Mouse (Mus musculus) limb, embryonic 15.5 days (tissue): ENCODE measurements around the gene Ggn. TPM values are rescaled to one million over a fixed set of nuclear protein-coding genes. Genes with fewer than 3 reads are reported as not detected.
"Not testable (repeated sequence)": the region's sequence is repeated elsewhere in the genome, so short reads cannot be mapped to it uniquely, and the experiment has no call there.

Experiments
- ATAC-seq: fragments of 200-750 bp; cut with Nextera tagmentation; 2 replicates; pipeline ENCODE4 v1.8.0; 2017; ENCODE audit warnings: low read depth, moderate TSS enrichment; ENCODE audit not compliant: insufficient number of reproducible peaks, low FRiP score, low TSS enrichment
- H3K27ac ChIP-seq: fragments of 300-500 bp; sonication (generic); 2 replicates; pipeline ENCODE4 v1.5.1; 2015; ENCODE audit warnings: moderate library complexity, mild to moderate bottlenecking, inconsistent platforms
- H3K27me3 ChIP-seq: fragments of 300-500 bp; sonication (generic); 2 replicates; pipeline ENCODE4 v1.6.1; 2015; ENCODE audit warnings: inconsistent platforms
- H3K36me3 ChIP-seq: fragments of 300-500 bp; sonication (generic); 2 replicates; pipeline ENCODE4 v1.6.1; 2015; ENCODE audit warnings: inconsistent platforms
- H3K4me1 ChIP-seq: fragments of 300-500 bp; sonication (generic); 2 replicates; pipeline ENCODE4 v1.6.1; 2015; ENCODE audit warnings: inconsistent platforms
- H3K4me2 ChIP-seq: fragments of 300-500 bp; sonication (generic); 2 replicates; pipeline ENCODE4 v1.6.1; 2015; ENCODE audit warnings: mild to moderate bottlenecking, inconsistent platforms
- H3K4me3 ChIP-seq: fragments of 300-500 bp; sonication (generic); 2 replicates; pipeline ENCODE4 v1.5.1; 2015; ENCODE audit warnings: mild to moderate bottlenecking, inconsistent platforms
- H3K9ac ChIP-seq: fragments of 300-500 bp; sonication (generic); 2 replicates; pipeline ENCODE4 v1.6.1; 2015; ENCODE audit warnings: inconsistent platforms
- H3K9me3 ChIP-seq: fragments of 300-500 bp; sonication (generic); 2 replicates; pipeline ENCODE4 v1.6.1; 2016; ENCODE audit warnings: inconsistent platforms
- WGBS: fragments of 180-500 bp; shearing (Covaris S2); methylation state at CpG from one replicate; pipeline ENCODE4 v1.1.7; 2015; 5-methylcytosine and 5-hydroxymethylcytosine counted together
- polyA plus RNA-seq: library from polyadenylated mRNA; unstranded; fragments of >200 nt; fragmentation: Nextera tagmentation; extraction: Ambion mirVana; gene quantifications from 2 replicates; pipeline ENCODE4 v1.2.1, GENCODE M21; 2015

Ggn gene
- polyA plus RNA-seq: 1.3 TPM in 2 replicates

DNA sequence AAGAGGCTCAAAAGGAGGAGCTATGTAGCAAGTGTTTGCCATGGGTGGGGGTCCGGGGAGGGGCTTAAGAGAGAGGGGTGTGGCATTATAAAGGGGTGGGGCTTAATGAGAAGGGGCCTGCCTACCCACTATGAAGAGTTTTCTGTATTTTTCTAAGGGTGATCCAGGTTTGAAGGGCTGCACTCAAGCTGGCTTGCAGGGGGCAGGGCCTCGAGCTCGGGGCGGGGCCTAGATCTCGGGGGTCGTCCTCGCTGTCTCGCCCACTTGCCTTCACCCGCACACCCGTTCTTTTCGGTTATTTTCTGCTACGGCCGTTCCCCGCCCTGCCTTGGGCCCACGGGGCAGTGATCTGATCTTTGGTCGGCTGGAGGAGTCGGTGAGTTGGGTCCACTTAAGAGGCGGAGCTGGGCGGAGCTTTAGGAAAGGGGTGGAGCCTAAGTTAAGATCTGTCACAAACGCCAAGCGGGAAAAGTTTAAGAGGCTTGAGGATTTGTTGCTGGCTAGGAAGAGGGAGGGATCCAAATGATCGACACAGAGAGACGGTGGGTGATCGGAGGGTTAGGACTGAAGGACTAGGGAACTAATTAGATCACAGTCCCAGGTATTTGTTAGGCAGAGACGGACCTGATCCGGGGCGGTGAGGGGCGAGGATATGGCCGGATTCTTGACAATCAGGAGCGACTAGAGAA, at the start of gene Ggn, which contains the start of gene Spred3:
Gene Ggn (plus strand): TSS at position 145 of the 689 bp plus-strand sequence.
Gene Spred3 (minus strand): TSS at position 346 of the 689 bp plus-strand sequence.
- Histone ChIP-seq H3K27ac (peak within 1 kb of the TSS; percentile 83), H3K4me2 (peak within 1 kb of the TSS; percentile 88), H3K36me3 (peaks cover 27% of the 10 kb centered on the region), H3K4me3 (peak within 1 kb of the TSS; percentile 67), H3K4me1 (peaks cover 48% of the 10 kb centered on the region), H3K9ac (peak within 1 kb of the TSS; percentile 50), H3K9me3 (no peaks in the 10 kb centered on the region), H3K27me3 (peaks cover 43% of the 10 kb centered on the region)
- under 1% methylated on average over 30 of the region's 30 CpGs for WGBS
- peak; percentile 81 for ATAC-seq

DNA sequence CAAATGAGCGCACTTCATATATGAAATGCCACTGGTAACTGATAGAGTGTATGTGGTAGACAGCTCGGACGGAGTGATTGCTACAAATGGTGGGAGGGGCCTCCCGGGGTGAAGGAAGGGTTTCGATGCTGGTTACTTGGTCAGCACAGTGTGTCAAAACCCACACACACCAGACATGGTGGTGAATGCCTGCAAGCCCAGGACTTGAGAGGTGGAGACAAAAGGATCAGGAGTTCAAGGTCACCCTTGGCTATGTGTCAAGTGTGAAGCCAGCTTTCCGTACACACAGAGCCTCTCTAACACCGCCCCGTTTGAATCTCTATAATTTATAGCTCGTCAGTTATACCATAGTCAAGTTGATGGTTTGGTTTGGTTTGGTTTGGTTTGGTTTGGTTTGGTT, 47.2 kb upstream of the Ggn start:
- no peaks in the 10 kb centered on the region for H3K36me3 ChIP-seq
- no peak overlapping the region for H3K4me3 ChIP-seq
- H3K9me3 ChIP-seq: no peaks in the 10 kb centered on the region
- no peak for ATAC-seq
- H3K27me3 ChIP-seq: no peaks in the 10 kb centered on the region
- no peak overlapping the region for H3K9ac ChIP-seq
- no peak overlapping the region for H3K27ac ChIP-seq
- H3K4me2 ChIP-seq: no peak overlapping the region
- H3K4me1 ChIP-seq: peaks cover 13% of the 10 kb centered on the region
- 87% methylated on average over 9 of the region's 9 CpGs for WGBS

DNA sequence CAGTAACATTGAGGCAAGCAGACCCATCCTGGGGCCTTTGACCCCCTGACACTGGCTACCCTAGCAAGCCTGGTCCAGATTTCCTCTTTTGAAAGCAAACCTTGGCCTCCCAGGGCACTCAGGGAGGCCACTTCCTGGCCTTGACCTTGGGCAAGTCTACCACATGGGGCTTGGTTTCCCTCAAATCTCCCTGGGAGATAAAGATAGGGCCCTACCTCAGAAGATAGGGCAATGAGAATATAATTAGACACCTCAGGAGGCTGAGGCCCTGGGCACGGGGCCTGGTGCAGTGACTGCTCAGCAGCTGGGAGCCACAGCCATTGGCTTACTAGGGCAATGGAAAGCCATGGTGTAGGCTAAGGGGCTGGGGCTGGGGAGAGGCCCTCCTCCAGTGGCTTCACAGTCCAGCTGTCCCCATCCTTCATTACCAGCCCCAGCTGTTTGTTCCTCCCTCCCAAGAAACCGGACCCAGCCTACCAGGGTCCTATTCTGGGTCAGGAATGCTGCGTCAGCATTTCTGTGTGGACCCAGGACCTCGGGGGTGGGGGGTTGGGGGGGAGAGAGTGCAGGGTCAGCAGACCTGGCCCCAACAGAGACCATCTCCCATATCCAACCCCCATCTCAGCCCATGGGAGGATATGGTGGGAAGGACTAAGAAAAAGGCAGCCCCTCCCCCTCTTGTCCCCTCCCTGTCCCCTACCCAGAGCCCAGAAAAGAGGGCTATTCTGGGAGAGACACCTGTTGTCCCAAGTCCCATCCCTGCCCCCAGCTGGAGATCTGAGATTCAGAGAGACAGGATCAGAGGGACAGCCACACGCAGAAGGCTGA, 46.3 kb upstream of the Ggn start:
- Histone ChIP-seq H3K4me1 (peaks cover 13% of the 10 kb centered on the region), H3K4me2 (no peak overlapping the region), H3K36me3 (no peaks in the 10 kb centered on the region), H3K9ac (no peak overlapping the region), H3K9me3 (no peaks in the 10 kb centered on the region), H3K27me3 (no peaks in the 10 kb centered on the region), H3K27ac (no peak overlapping the region), H3K4me3 (peak overlapping the region; percentile 44)
- peak; percentile 83 for ATAC-seq
- 40% methylated on average over 5 of the region's 5 CpGs for WGBS

DNA sequence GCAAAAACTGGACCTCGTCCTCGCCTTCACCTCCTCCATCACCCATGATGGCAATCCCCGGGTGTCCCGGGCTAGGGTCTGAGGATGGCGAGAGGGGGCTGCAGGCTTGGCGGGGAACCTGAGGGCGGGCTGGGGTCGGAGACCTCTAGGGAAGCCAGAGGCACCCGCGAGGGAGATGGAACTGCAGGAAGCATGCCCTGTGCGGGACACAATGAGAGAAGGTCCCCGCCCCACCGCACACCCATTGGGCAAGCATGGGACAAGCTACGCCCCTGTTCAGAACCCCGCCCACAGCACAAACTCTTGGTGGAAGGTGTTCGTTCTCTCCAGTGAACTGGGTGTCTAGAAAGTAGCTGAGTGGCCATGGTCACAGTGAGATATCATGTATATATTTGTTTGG, 45.0 kb upstream of the Ggn start, which contains the start of gene Ryr1:
Gene Ryr1 (minus strand): TSS at position 210 of the 400 bp plus-strand sequence.
- under 1% methylated on average over 16 of the region's 16 CpGs for WGBS
- Histone ChIP-seq H3K4me3 (peak within 1 kb of the TSS; percentile 44), H3K9ac (peak within 1 kb of the TSS; percentile 24; the same call in 1 of the 2 replicates), H3K4me1 (peaks cover 13% of the 10 kb centered on the region), H3K27ac (no peak within 1 kb of the TSS), H3K9me3 (no peaks in the 10 kb centered on the region), H3K27me3 (no peaks in the 10 kb centered on the region), H3K4me2 (peak within 1 kb of the TSS; percentile 82), H3K36me3 (no peaks in the 10 kb centered on the region)
- peak; percentile 76 for ATAC-seq

DNA sequence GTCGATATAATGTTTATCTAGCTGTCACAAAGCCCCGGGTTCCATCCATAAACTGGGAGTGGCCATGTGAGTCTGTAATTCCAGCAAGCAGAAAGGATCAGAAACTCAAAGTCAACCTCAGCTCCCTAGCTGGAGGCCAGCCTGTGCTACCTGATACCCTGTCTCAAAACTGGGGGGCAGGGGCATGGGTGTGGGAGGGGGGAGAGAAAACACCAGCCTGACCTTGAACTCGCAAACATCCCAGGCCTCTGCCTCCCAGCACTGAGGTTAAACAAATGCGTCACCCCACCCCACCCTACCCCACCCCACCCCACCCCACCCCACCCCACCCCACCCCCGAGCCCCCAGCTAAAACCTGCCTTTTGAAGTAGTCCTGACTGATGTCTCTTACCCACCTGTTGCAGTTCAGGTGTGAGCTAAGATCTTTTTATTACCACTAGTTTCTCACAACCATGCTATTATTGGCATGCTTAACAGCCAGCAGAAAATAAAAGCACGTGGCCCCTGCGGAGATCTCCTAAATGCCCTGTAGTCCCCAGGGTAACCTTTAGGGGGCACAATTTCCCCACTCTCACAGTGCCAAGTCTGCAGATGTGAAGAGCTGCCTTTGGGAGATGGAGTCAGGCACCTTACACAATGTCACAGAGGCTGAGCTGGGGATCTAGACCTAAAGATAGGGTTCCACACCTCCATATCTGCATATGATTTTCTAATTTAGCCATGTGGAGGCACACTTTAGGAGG, 43.7 kb upstream of the Ggn start:
- no peak overlapping the region for H3K4me3 ChIP-seq
- H3K4me1 ChIP-seq: peaks cover 13% of the 10 kb centered on the region
- no peak for ATAC-seq
- WGBS: 19% methylated on average over 7 of the region's 7 CpGs
- H3K9ac ChIP-seq: no peak overlapping the region
- no peak overlapping the region for H3K27ac ChIP-seq
- H3K4me2 ChIP-seq: no peak overlapping the region
- no peaks in the 10 kb centered on the region for H3K27me3 ChIP-seq
- no peaks in the 10 kb centered on the region for H3K36me3 ChIP-seq
- H3K9me3 ChIP-seq: no peaks in the 10 kb centered on the region

DNA sequence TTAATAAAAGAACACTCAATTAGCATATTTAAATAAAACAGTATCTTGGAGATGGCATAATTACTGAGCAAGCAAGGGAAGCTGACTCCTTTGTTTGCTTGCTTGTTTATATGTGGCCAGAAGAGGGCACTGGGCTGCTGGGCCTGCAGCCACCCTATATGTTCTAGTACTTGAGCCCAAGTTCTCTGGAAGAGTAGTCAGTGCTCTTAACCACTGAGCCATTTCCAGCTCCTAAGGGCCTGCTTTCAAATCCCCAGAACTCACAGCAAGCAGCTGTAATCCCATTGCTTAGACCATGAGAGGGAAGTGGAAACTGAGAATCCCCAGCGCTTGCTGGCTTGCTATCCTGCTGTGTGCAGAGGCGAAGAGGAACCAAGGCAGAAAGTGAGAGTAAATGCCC, 41.3 kb upstream of the Ggn start:
- Histone ChIP-seq H3K4me3 (no peak overlapping the region), H3K27me3 (no peaks in the 10 kb centered on the region), H3K27ac (no peak overlapping the region), H3K36me3 (no peaks in the 10 kb centered on the region), H3K4me2 (no peak overlapping the region), H3K9me3 (no peaks in the 10 kb centered on the region), H3K4me1 (peaks cover 13% of the 10 kb centered on the region), H3K9ac (no peak overlapping the region)
- ATAC-seq: no peak
- WGBS: 61% methylated on average over 2 of the region's 2 CpGs

DNA sequence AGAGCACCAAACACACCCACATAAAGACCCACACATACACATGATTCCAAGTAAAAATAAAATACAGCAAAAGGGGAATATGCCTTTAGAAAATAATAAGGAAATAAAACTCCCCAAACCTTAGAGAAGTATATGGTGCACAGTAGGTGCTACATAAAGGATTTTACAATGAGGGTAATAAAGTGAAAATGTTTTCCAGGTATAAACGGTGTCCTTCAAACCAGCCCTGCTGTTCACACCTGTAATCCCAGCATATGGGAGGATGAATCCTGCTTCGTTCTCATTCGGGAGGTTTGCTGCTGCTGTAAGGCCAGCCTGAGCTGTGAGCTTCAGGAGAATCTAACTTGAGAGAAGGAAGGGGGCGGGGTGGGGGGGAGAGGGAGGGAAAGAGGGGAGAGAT, 35.8 kb upstream of the Ggn start:
- Histone ChIP-seq H3K27me3 (peaks cover 12% of the 10 kb centered on the region; the same call in 1 of the 2 replicates), H3K4me3 (peak overlapping the region; percentile 24), H3K4me1 (peaks cover 9% of the 10 kb centered on the region), H3K27ac (no peak overlapping the region), H3K4me2 (peak overlapping the region; percentile 43), H3K36me3 (no peaks in the 10 kb centered on the region), H3K9me3 (no peaks in the 10 kb centered on the region), H3K9ac (no peak overlapping the region)
- ATAC-seq: no peak
- WGBS: 3% methylated on average over 4 of the region's 4 CpGs

DNA sequence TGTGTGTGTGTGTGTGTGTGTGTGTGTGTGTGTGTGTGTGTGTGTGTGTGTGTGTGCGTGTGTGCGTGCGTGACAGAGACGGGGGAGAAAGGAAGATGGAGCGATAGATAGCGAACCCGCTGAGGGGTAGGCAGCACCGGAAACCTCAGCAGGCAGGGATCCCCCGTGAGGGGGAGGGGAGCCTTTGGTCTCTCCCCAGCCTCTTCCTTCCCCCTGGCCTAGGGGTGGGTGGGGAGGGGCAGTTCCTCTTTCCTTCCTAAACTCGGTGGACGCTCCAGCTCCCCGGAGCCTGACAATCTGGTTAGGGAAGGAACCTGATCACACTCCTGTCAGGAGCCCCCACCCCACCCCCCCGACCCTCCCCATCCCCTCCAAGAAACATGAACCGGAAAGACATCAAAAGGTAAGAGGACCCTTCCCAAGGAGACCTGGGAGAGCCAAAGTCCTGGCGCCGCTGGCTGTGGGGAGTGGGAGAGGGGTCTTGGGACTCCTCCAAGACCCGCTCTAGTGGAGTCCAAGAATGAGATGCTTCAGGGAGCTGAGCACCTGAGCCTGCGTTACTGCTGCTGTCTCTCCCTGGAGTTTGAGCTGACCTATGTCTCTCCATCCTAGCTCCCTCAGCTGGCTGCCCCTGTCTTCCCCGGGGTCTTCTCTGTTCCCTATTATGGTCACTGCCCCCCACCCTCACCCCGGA, 35.2 kb upstream of the Ggn start, which contains the start of gene Rasgrp4:
Gene Rasgrp4 (plus strand): TSS at position 159 of the 694 bp plus-strand sequence.
- no peak for ATAC-seq
- peak within 1 kb of the TSS; percentile 24 for H3K4me3 ChIP-seq
- H3K27me3 ChIP-seq: peaks cover 12% of the 10 kb centered on the region; the same call in 1 of the 2 replicates
- H3K4me2 ChIP-seq: peak within 1 kb of the TSS; percentile 43
- WGBS: 1% methylated on average over 15 of the region's 20 CpGs
- H3K27ac ChIP-seq: no peak within 1 kb of the TSS
- no peaks in the 10 kb centered on the region for H3K9me3 ChIP-seq
- H3K4me1 ChIP-seq: peaks cover 9% of the 10 kb centered on the region
- no peak within 1 kb of the TSS for H3K9ac ChIP-seq
- no peaks in the 10 kb centered on the region for H3K36me3 ChIP-seq

DNA sequence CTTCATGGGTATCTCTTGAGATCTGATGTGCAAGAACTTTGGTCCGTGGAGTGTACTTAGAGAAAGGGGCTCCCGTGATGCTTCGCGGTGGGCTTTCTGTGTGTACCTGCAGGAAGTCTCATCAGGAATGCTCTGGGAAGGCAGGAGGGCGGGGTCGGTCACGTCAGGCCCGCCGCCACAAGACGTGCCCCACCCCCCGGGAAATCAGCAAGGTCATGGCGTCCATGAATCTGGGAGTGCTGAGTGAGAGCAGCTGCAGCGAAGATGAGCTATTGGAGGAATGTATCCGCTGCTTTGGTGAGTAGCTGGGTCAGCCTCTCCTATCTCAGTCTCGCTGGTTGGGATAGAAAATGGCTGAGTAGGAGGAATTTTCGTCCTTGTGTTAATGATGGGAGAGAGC, 32.6 kb upstream of the Ggn start:
- Histone ChIP-seq H3K4me1 (peaks cover 9% of the 10 kb centered on the region), H3K4me2 (no peak overlapping the region), H3K9me3 (no peaks in the 10 kb centered on the region), H3K9ac (no peak overlapping the region), H3K4me3 (no peak overlapping the region), H3K27ac (no peak overlapping the region), H3K36me3 (no peaks in the 10 kb centered on the region), H3K27me3 (peaks cover 12% of the 10 kb centered on the region; the same call in 1 of the 2 replicates)
- ATAC-seq: no peak
- WGBS: 48% methylated on average over 16 of the region's 16 CpGs

DNA sequence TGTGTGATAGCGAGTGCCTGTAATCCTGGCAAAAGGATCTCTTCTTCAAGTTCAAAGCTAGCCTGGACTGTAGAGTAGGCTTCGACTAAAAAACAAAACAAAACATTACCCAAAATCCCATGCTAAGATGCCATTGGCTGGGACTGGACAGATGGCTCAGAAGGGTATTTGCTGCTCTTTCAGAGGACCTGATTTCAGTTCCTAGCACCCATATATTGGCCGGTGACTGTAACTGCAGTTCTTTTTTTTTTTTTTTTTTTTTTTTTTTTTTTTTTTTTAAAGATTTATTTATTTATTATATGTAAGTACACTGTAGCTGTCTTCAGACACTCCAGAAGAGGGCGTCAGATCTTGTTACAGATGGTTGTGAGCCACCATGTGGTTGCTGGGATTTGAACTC, 30.8 kb upstream of the Ggn start:
- not testable (repeated sequence) for ATAC-seq, H3K9ac ChIP-seq, H3K9me3 ChIP-seq, H3K4me2 ChIP-seq, H3K4me1 ChIP-seq, H3K36me3 ChIP-seq, H3K27ac ChIP-seq, H3K4me3 ChIP-seq
- H3K27me3 ChIP-seq: peaks cover 12% of the 10 kb centered on the region; the same call in 1 of the 2 replicates
- WGBS: 89% methylated on average over 3 of the region's 4 CpGs

DNA sequence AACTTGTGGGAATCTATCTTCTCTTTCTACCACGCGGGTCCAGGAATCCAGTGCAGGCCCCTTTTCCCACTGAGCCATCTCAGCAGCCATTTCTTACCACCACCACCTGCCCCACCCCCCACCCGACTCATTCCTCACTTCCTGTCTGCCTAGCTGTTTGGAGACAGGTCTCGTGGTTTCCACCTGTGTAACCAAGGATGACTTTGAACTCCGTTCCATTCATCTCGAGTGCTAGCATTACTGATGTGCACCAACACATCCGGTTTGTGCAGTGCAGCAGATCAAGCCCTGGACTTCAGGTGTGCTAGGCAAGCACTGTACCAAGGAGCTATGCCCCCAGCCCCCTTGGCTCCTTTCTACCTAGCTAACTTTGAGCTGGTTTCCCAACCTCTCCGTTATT, 28.6 kb upstream of the Ggn start:
- H3K4me3 ChIP-seq: no peak overlapping the region
- no peak for ATAC-seq
- no peaks in the 10 kb centered on the region for H3K9me3 ChIP-seq
- no peak overlapping the region for H3K4me2 ChIP-seq
- WGBS: 74% methylated on average over 8 of the region's 8 CpGs
- H3K4me1 ChIP-seq: no peaks in the 10 kb centered on the region
- no peak overlapping the region for H3K9ac ChIP-seq
- H3K27me3 ChIP-seq: peaks cover 3% of the 10 kb centered on the region; the same call in 1 of the 2 replicates
- H3K36me3 ChIP-seq: no peaks in the 10 kb centered on the region
- no peak overlapping the region for H3K27ac ChIP-seq
